Mouse (Mus musculus): ENCODE data around the gene Tax1bp1. TPM values are rescaled to one million over a fixed set of nuclear protein-coding genes. Genes with fewer than 3 reads are reported as not detected.

Tax1bp1 gene
- polyA plus RNA-seq, 1 experiment from 2014 or later: 234 TPM

DNA sequence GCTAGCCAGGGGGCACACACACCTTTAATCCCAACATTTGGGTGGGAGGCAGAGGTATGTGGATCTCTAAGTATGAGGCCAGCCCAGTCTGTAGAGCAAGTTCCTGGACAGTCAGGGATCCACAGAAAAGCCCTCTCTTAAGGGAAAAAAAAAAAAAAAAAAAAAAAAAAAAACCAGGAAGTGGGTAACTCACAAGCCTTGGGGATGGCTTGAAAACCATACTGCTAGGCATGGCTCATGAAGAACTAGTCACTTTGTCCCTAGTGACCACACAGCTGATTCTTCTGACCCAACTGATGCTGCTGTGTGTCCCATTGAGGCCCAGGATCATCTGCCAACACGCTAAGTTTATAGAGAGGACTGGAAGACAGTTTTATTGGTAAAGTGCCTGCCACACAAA lies 14.5 kb upstream of the Tax1bp1 start:
- H3K36me3 ChIP-seq (ENCODE audit: insufficient read depth, low read length): no peaks in the 10 kb centered on the region
- TF ChIP-seq EP300 (IDR thresholded peaks at IDR 0.05): no peak
- TF ChIP-seq CTCF (IDR thresholded peaks at IDR 0.05): no peak
- no peak overlapping the region for H3K27ac ChIP-seq (ENCODE audit: low read length)
- H3K27me3 ChIP-seq (replicated peaks; ENCODE audit: insufficient read depth, low read length): no peaks in the 10 kb centered on the region
- ATAC-seq (no peak), DNase-seq (ENCODE audit: low spot score) (no peak)
- H3K4me2 ChIP-seq (replicated peaks; ENCODE audit: low read depth, low read length): no peak overlapping the region
- WGBS: 81% methylated on average over 1 of the region's 1 CpGs
- no peak overlapping the region for H3K9ac ChIP-seq (replicated peaks; ENCODE audit: low read depth)
- no peak overlapping the region for H3K4me3 ChIP-seq (ENCODE audit: low read depth, low read length)
- no peaks in the 10 kb centered on the region for H3K9me3 ChIP-seq (ENCODE audit: low read length)
- H3K4me1 ChIP-seq (ENCODE audit: insufficient read depth, low read depth, low read length): no peaks in the 10 kb centered on the region

GRCm38 (mm10) chr6:52699899-52700298 lies 13.6 kb upstream of the Tax1bp1 start:
- Histone ChIP-seq H3K4me1 (ENCODE audit: insufficient read depth, low read depth, low read length) (no peaks in the 10 kb centered on the region), H3K4me3 (ENCODE audit: low read depth, low read length) (no peak overlapping the region), H3K27me3 (replicated peaks; ENCODE audit: insufficient read depth, low read length) (no peaks in the 10 kb centered on the region), H3K9me3 (ENCODE audit: low read length) (no peaks in the 10 kb centered on the region), H3K4me2 (replicated peaks; ENCODE audit: low read depth, low read length) (no peak overlapping the region), H3K27ac (ENCODE audit: low read length) (no peak overlapping the region), H3K9ac (replicated peaks; ENCODE audit: low read depth) (no peak overlapping the region), H3K36me3 (ENCODE audit: insufficient read depth, low read length) (no peaks in the 10 kb centered on the region)
- no peak for DNase-seq (ENCODE audit: low spot score)
- WGBS: 67% methylated on average over 4 of the region's 4 CpGs
- TF ChIP-seq EP300 (IDR thresholded peaks at IDR 0.05) (no peak), CTCF (IDR thresholded peaks at IDR 0.05) (no peak)
- ATAC-seq: no peak

DNA sequence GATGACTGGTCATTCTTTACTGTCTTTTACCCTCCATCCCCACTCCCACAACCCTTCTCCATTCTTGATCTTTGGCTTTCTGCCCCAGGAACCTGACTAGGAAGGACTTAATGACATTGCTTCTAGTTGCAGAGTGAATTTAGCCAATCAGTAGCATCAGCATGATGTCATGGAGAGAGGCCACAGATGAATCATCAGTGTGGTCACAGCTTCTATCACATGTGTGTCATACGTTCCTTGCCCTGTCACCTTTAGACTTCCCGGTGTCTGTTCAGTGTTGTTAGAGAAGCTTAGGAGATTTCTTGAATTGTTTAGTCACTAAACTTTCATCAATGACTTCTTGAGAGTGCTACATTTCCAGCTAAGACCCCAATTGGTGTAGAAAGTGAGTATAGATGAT lies 10.3 kb upstream of the Tax1bp1 start:
- H3K4me2 ChIP-seq (replicated peaks; ENCODE audit: low read depth, low read length): no peak overlapping the region
- ATAC-seq (no peak), DNase-seq (ENCODE audit: low spot score) (no peak)
- WGBS: 79% methylated on average over 2 of the region's 2 CpGs
- no peaks in the 10 kb centered on the region for H3K9me3 ChIP-seq (ENCODE audit: low read length)
- no peaks in the 10 kb centered on the region for H3K36me3 ChIP-seq (ENCODE audit: insufficient read depth, low read length)
- no peaks in the 10 kb centered on the region for H3K4me1 ChIP-seq (ENCODE audit: insufficient read depth, low read depth, low read length)
- no peak overlapping the region for H3K4me3 ChIP-seq (ENCODE audit: low read depth, low read length)
- no peaks in the 10 kb centered on the region for H3K27me3 ChIP-seq (replicated peaks; ENCODE audit: insufficient read depth, low read length)
- H3K9ac ChIP-seq (replicated peaks; ENCODE audit: low read depth): no peak overlapping the region
- TF ChIP-seq CTCF (IDR thresholded peaks at IDR 0.05): no peak
- TF ChIP-seq EP300 (IDR thresholded peaks at IDR 0.05): no peak
- no peak overlapping the region for H3K27ac ChIP-seq (ENCODE audit: low read length)

GRCm38 (mm10) chr6:52705280-52705679 lies 8.2 kb upstream of the Tax1bp1 start:
- H3K9me3 ChIP-seq (ENCODE audit: low read length): no peaks in the 10 kb centered on the region
- no peak overlapping the region for H3K9ac ChIP-seq (replicated peaks; ENCODE audit: low read depth)
- H3K4me1 ChIP-seq (ENCODE audit: insufficient read depth, low read depth, low read length): no peaks in the 10 kb centered on the region
- ATAC-seq (no peak), DNase-seq (ENCODE audit: low spot score) (no peak)
- TF ChIP-seq CTCF (IDR thresholded peaks at IDR 0.05) (no peak), EP300 (IDR thresholded peaks at IDR 0.05) (no peak)
- no peaks in the 10 kb centered on the region for H3K36me3 ChIP-seq (ENCODE audit: insufficient read depth, low read length)
- no peaks in the 10 kb centered on the region for H3K27me3 ChIP-seq (replicated peaks; ENCODE audit: insufficient read depth, low read length)
- H3K27ac ChIP-seq (ENCODE audit: low read length): no peak overlapping the region
- no peak overlapping the region for H3K4me3 ChIP-seq (ENCODE audit: low read depth, low read length)
- no peak overlapping the region for H3K4me2 ChIP-seq (replicated peaks; ENCODE audit: low read depth, low read length)

- Histone ChIP-seq H3K4me2 (replicated peaks; ENCODE audit: low read depth, low read length) (no peak overlapping the region), H3K27ac (ENCODE audit: low read length) (no peak overlapping the region), H3K36me3 (ENCODE audit: insufficient read depth, low read length) (no peaks in the 10 kb centered on the region), H3K27me3 (replicated peaks; ENCODE audit: insufficient read depth, low read length) (no peaks in the 10 kb centered on the region), H3K4me3 (ENCODE audit: low read depth, low read length) (no peak overlapping the region), H3K9ac (replicated peaks; ENCODE audit: low read depth) (no peak overlapping the region), H3K9me3 (ENCODE audit: low read length) (no peaks in the 10 kb centered on the region), H3K4me1 (ENCODE audit: insufficient read depth, low read depth, low read length) (no peaks in the 10 kb centered on the region)
- no peak for DNase-seq (ENCODE audit: low spot score)
- 68% methylated on average over 5 of the region's 5 CpGs for WGBS
- ATAC-seq: no peak
- TF ChIP-seq CTCF (IDR thresholded peaks at IDR 0.05) (no peak), EP300 (IDR thresholded peaks at IDR 0.05) (no peak)
Observed at GRCm38 (mm10) chr6:52707815-52708214, 5.7 kb upstream of the Tax1bp1 start.

- Histone ChIP-seq H3K9me3 (ENCODE audit: low read length) (no peaks in the 10 kb centered on the region), H3K4me1 (ENCODE audit: insufficient read depth, low read depth, low read length) (no peaks in the 10 kb centered on the region), H3K27ac (ENCODE audit: low read length) (no peak overlapping the region), H3K4me2 (replicated peaks; ENCODE audit: low read depth, low read length) (no peak overlapping the region), H3K27me3 (replicated peaks; ENCODE audit: insufficient read depth, low read length) (no peaks in the 10 kb centered on the region), H3K4me3 (ENCODE audit: low read depth, low read length) (no peak overlapping the region), H3K9ac (replicated peaks; ENCODE audit: low read depth) (no peak overlapping the region), H3K36me3 (ENCODE audit: insufficient read depth, low read length) (no peaks in the 10 kb centered on the region)
- no peak for TF ChIP-seq CTCF (IDR thresholded peaks at IDR 0.05)
- no peak for TF ChIP-seq EP300 (IDR thresholded peaks at IDR 0.05)
- WGBS: 73% methylated on average over 2 of the region's 2 CpGs
- no peak for DNase-seq (ENCODE audit: low spot score)
- no peak for ATAC-seq
Observed at GRCm38 (mm10) chr6:52712563-52712962, 966 bp upstream of the Tax1bp1 start.

GRCm38 (mm10) chr6:52713897-52714509 lies 474 bp downstream of the Tax1bp1 start:
- Histone ChIP-seq H3K27ac (ENCODE audit: low read length) (peak overlapping the region; percentile 100), H3K36me3 (ENCODE audit: insufficient read depth, low read length) (no peaks in the 10 kb centered on the region), H3K4me2 (replicated peaks; ENCODE audit: low read depth, low read length) (peak overlapping the region; percentile 59), H3K4me3 (ENCODE audit: low read depth, low read length) (peak overlapping the region; percentile 100), H3K27me3 (replicated peaks; ENCODE audit: insufficient read depth, low read length) (no peaks in the 10 kb centered on the region), H3K9ac (replicated peaks; ENCODE audit: low read depth) (peak overlapping the region; percentile 99), H3K4me1 (ENCODE audit: insufficient read depth, low read depth, low read length) (no peaks in the 10 kb centered on the region), H3K9me3 (ENCODE audit: low read length) (no peaks in the 10 kb centered on the region)
- ATAC-seq (peak; percentile 84), DNase-seq (ENCODE audit: low spot score) (peak; percentile 95)
- 1% methylated on average over 48 of the region's 52 CpGs for WGBS
- TF ChIP-seq CTCF (IDR thresholded peaks at IDR 0.05) (no peak), EP300 (IDR thresholded peaks at IDR 0.05) (no peak)
